Mouse (Mus musculus) bone marrow, adult 2 months (tissue): Measurements from ENCODE around the gene Gon4l.

ENCODE experiments used
- CTCF ChIP-seq: fragments of 200-500 bp; IDR thresholded peaks from 2 replicates; pipeline ENCODE4 v1.5.1; 2011; ENCODE audit warnings: low read length, control low read depth; ENCODE audit not compliant: control insufficient read depth, insufficient read depth
- POLR2A ChIP-seq: fragments of 200-500 bp; IDR thresholded peaks from 2 replicates; pipeline ENCODE4 v1.6.1; 2011; ENCODE audit warnings: low read depth, mild to moderate bottlenecking, control low read depth, low read length, borderline replicate concordance; ENCODE audit not compliant: control insufficient read depth

- TF ChIP-seq CTCF (no peak), POLR2A (no peak)
Measured at GRCm38 (mm10) chr3:88862129-88862528, 27.1 kb downstream of the Gon4l start.
